Mouse (Mus musculus): ENCODE data around the gene Kat6b. TPM values are rescaled to one million over a fixed set of nuclear protein-coding genes. Genes with fewer than 3 reads are reported as not detected.
"Not testable (repeated sequence)": the region's sequence is repeated elsewhere in the genome, so short reads cannot be mapped to it uniquely, and the experiment has no call there.

Gene Kat6b
- total RNA-seq, 2 experiments from 2014 or later = 8.0 to 9.4 TPM

DNA sequence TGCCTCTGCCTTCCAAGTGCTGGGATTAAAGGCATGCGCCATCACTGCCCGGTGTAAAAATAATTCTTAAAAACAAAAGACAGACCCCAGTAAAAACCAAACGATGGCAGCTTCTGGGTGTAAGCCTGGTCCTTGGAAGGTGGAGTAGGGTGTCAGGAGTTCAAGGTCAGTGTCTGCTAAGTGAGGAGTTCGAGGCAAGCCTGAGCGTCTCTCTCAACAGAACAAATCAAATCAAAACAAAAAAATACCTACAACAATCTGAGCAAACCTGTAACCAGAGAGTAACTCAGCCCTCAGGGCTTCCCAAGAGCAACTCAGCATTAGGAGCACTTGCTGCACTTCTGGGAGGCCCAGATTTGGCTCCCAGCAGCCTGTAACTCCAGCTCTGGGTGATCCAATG, 1.0 kb upstream of the Kat6b start:
- ATAC-seq (replicated peaks; ENCODE audit: low FRiP score, poor library complexity, severe bottlenecking) = no peak

- no peak for ATAC-seq (replicated peaks; ENCODE audit: low FRiP score, poor library complexity, severe bottlenecking)
These were observed 3.0 kb downstream of the Kat6b start for GRCm38 (mm10) chr14:21484199-21484598.

DNA sequence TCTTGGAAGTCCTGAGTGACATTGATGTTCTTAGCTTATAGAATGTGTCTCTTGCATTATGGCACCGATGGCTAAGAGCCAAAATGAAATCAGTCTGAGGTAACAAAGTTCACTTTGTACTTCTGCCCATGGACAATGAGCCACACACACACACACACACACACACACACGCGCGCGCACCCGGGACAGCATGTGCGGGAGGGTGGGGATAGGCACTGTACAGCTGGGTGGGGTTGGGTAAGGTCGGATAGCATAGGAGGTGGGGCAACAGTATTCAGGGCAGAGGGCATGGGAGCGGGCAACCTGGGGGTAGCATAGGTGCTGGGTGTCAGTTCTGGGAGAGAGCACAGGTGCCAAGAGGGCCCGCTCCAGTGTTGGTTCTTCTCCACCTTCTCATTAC, 3.5 kb downstream of the Kat6b start:
- ATAC-seq (replicated peaks; ENCODE audit: low FRiP score, poor library complexity, severe bottlenecking) = no peak

GRCm38 (mm10) chr14:21485961-21486520, 4.8 kb downstream of the Kat6b start:
- ATAC-seq (replicated peaks; ENCODE audit: low FRiP score, poor library complexity, severe bottlenecking) = no peak

GRCm38 (mm10) chr14:21487135-21487534, 5.9 kb downstream of the Kat6b start:
- not testable (repeated sequence) for ATAC-seq (replicated peaks; ENCODE audit: low FRiP score, poor library complexity, severe bottlenecking)

DNA sequence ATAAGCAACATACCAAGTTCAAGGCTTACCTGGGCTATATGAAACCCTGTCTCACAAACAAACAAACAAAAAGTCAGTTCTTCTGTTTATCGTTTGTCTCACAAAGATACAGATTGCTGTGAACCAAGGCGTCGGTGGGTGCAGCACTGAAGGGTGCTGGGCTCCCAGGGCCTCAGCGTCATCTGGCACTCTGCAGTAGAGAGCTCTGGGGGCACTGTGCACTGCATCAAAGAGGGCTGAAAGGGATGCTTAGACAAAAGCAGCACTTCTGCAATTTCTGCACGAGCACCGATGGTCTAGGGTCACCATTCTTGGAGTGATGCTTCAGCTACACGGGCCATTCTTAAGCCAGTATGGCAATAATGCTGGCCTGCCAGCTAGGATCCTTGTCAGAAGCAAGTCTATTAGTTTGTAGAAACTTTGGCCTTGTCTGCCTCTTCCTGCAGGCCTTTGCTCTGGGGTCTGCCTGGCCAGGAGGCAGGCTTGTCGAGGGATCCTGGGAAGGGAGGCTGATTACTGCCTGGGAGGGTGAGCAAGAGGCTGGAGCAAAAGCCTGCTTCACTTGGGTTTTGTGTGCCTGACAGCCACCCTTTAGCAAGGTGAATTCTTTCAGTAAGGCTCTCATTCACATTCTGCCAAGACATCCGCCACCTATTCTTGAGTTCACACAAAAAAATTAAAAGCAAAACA, 7.3 kb downstream of the Kat6b start:
- not testable (repeated sequence) for ATAC-seq (replicated peaks; ENCODE audit: low FRiP score, poor library complexity, severe bottlenecking)

GRCm38 (mm10) chr14:21489116-21489485, 7.9 kb downstream of the Kat6b start:
- no peak for ATAC-seq (replicated peaks; ENCODE audit: low FRiP score, poor library complexity, severe bottlenecking)

- ATAC-seq (replicated peaks; ENCODE audit: low FRiP score, poor library complexity, severe bottlenecking) = no peak
These were observed 8.9 kb downstream of the Kat6b start for GRCm38 (mm10) chr14:21490141-21490540.

- ATAC-seq (replicated peaks; ENCODE audit: low FRiP score, poor library complexity, severe bottlenecking) = no peak
These were observed 17.2 kb downstream of the Kat6b start for GRCm38 (mm10) chr14:21498361-21498996.

- no peak for ATAC-seq (replicated peaks; ENCODE audit: low FRiP score, poor library complexity, severe bottlenecking)
These were observed 17.9 kb downstream of the Kat6b start for GRCm38 (mm10) chr14:21499011-21499581.

GRCm38 (mm10) chr14:21499631-21500153, 18.5 kb downstream of the Kat6b start:
- no peak for ATAC-seq (replicated peaks; ENCODE audit: low FRiP score, poor library complexity, severe bottlenecking)

DNA sequence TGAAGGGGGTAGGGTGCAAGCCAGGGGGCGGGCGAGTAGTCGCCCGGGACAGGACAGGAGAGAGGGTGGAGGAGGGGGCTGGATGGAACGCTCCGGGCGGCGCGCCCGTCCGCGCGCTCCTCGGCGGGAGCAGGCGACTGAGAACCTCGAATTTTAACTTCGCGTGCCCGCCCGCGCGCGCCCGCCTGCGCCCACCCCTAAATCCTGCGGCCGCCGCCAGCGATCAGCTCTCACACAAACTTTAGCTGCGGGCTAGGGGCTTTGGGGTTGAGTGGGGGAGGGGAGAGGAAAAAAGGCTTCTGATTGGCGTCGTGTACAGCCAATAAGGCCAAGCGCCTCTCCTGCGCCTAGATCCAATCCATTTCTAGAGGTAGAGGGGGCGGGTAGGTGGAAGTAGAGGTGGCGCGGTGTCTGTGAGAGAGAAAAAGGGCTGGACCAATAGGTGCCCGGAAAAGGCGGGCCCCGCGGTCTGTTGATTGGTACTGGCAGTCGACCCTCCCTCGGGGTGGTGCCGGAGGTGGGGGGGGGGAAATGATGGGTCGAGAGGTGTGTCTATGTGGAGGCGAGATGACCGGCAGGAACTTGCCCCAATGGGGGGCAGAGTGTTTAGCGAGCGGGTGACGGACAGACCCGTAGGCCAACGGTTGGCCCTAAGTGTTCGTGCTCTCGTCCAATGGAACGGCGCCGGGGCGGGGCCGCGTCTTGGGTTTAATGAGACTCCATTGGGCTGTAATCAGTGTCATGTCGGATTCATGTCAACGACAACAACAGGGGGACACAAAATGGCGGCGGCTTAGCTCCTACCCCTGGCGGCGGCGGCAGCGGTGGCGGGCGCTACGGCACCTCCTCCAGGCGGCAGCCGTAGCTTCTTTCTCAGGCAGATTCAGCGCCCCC, 19.2 kb downstream of the Kat6b start:
- peak; percentile 94 for ATAC-seq (replicated peaks; ENCODE audit: low FRiP score, poor library complexity, severe bottlenecking)

DNA sequence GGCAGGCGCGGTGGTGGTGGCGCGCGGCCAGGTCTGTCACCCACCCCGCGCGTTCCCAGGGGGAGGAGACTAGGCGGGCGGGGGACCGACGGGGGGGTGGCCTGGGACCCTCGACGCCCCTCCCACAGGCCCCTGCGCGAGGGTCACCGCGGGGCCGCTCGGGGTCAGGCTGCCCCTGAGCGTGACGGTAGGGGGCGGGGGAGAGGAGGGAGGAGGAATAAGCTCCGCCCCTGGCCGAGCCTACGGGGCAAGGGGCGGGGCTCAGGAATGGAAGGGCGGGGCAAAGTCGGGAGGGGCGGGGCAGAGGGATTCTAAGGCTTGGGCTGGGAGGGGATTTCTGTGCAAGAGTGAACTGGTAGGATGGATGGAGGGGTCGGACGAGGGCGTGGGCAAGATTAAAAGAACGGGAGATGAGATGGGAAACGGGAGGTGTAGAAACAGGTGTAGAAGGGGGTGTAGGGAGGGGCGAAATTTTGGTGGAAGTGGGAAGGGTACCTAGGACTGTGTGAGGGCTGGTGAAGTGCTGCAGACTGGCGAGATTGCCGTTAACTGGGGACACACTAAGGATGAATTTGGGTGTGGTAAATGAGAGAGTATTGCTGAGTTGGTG, 19.9 kb downstream of the Kat6b start:
- peak; percentile 51 for ATAC-seq (replicated peaks; ENCODE audit: low FRiP score, poor library complexity, severe bottlenecking)

DNA sequence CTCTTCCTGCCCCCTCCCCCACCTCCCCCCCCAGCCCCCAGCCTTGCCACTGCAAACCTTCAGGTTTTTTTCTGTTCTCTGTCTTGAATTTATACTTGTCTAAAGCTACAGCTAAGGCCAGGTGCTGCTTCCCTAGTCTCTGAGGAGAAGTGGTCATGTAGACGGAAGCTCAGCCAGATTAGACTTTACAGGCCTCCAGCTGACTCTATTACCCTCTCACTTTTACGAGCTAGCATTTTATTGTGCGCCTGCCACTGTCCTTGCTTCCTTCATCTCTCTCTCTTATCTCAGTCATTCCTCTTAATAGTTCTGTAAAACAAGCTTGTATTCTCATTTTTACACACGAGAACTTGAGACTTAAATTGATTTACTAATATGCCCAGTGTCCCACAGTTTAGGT, 23.8 kb downstream of the Kat6b start:
- ATAC-seq (replicated peaks; ENCODE audit: low FRiP score, poor library complexity, severe bottlenecking) = no peak

- no peak for ATAC-seq (replicated peaks; ENCODE audit: low FRiP score, poor library complexity, severe bottlenecking)
These were observed 25.8 kb downstream of the Kat6b start for GRCm38 (mm10) chr14:21507046-21507445.

- no peak for ATAC-seq (replicated peaks; ENCODE audit: low FRiP score, poor library complexity, severe bottlenecking)
These were observed 28.1 kb downstream of the Kat6b start for GRCm38 (mm10) chr14:21509111-21509905.

DNA sequence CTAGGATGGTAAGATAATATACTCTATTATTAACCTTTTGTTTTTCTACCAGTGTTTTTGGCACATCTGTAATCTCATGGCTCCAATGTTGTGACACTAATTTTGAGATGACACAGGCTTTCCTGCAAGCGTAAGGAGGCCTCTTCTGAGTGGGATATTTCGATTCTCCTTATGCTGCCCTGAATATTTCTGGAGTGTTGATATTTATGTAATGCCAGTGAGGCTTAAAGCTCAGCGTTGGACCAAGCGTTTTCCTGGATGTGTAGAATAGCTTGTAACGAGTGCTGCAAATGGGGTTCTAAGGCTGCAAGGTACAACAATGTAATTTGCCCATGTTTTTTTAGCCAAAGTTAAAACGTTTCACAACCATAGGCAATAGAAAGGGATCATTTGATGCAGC, 30.2 kb downstream of the Kat6b start:
- ATAC-seq (replicated peaks; ENCODE audit: low FRiP score, poor library complexity, severe bottlenecking) = no peak

DNA sequence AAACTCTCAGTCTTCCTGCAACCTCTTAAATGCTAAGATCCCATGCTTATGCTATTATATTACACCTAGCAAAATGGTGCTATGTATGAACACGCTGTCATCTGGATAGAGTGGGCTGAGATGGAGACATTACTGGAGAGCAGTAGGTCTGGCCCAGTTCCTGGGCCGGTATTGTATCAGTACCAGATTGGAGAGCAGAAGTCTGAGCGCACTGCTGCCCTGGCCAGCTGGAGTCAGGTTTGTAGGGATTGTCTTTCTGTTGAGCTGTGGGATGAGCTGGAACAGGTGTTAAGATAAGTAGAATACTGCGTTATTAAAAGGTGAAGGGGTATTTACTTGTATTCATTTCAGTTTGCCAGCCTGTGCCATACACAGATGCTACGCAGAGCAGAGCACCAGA, 34.3 kb downstream of the Kat6b start:
- no peak for ATAC-seq (replicated peaks; ENCODE audit: low FRiP score, poor library complexity, severe bottlenecking)

DNA sequence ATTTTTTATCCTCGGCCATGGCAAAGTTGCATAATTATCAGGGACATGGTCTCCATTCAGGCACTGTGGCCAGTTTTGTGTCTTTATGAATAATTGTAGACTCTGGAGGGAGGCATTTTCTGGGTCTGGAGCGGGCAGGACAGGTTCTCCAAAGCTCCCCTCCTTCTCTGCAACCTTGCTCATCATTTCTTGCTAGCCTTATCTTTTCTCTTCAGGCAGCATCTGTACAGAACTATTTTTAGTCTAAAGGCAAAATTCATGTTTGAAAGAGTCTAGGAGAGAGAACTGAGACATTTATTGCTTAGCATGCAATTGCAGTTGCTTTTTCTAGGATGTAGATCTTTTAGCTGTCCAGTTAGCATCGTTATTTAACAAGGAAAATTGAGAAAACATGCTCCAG, 38.1 kb downstream of the Kat6b start:
- ATAC-seq (replicated peaks; ENCODE audit: low FRiP score, poor library complexity, severe bottlenecking) = no peak
